Mouse (Mus musculus): ENCODE measurements around the gene Pgpep1l. TPM values are rescaled to one million over a fixed set of nuclear protein-coding genes. Genes with fewer than 3 reads are reported as not detected.
A peak's percentile ranks its signal among the peaks of the same experiment; 100 is the strongest.

Pgpep1l gene
- polyA plus RNA-seq, 1 experiment: 0.36 TPM

DNA sequence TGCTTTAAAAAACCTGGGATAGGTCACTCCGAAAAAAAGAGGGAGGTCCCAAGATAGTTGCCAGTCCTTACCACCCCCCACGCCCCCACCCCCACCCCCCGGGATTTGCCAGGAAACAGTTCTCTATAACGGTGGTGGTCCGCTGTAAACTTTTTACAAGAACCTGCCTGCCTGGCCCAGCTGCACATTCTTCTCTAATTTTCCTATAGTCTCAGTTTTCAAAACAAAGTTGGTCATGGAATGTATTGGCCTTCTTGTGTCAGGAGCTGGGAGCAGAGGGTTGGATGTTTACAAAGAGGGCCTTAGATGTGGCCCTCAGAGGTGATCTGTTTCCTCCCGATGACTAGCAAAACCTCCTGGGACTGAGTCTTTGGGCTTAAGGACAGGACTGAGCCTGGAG is 39.7 kb upstream of the Pgpep1l start:
- Histone ChIP-seq H3K4me3 (ENCODE audit: extremely low read depth, insufficient read depth, insufficient read length) (no peak overlapping the region), H3K27me3 (ENCODE audit: control insufficient read depth, insufficient read depth, low read length) (no peaks in the 10 kb centered on the region), H3K36me3 (ENCODE audit: control insufficient read depth, insufficient read depth, low read length) (peaks cover 20% of the 10 kb centered on the region), H3K4me1 (ENCODE audit: control insufficient read depth, insufficient read depth, insufficient read length) (peaks cover 3% of the 10 kb centered on the region; the same call in 1 of the 2 replicates), H3K27ac (ENCODE audit: insufficient read depth, low read length) (no peak overlapping the region)
- WGBS: 69% methylated on average over 6 of the region's 6 CpGs
- TF ChIP-seq CTCF (IDR thresholded peaks at IDR 0.05; ENCODE audit: extremely low read depth, insufficient read depth, insufficient read length, insufficient replicate concordance) (no peak), POLR2A (IDR thresholded peaks at IDR 0.05; ENCODE audit: low read depth, low read length) (no peak)
- no peak for DNase-seq (ENCODE audit: low read depth in 1 of 2, low spot score in 2 of 2)

DNA sequence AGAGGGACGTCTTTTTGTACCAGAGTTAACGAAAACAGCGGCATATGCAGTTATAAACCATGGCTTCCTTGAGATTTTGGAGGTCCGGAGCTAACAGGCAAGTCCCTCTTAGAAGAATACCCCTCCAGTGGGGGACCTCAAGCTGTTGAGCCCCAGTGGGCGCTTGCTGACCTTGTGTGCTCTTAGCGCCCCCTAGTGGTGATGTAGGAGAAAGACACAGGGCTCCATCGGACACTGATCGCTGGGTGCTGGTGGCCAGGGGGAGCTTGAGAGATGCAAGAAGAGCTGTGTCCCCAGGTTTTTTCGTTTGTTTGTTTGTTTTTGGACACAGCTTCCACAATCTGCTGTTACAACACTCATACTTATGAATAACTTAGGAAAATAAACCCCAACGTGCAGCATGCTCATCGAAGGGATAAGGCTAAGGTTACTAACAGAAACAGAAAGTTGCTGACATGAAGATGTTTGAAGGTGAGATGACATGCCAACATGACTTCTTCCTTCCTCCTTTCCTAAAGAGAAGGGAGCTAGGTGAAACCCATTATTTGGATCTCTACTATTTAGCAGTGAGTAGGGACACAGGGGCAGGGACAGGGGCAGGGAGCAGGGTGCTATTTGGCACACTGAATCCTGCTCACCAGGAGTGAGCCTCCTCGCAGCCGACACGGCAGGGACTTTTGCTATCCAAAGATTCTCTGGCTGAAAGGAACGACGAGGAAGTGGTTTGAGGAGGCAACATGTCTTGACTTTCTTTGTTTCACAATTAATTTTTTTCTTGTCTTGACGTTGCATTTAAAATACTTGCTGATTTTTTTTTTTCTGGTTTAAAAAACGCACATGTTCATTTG is 38.8 kb upstream of the Pgpep1l start:
- 21% methylated on average over 18 of the region's 18 CpGs for WGBS
- Histone ChIP-seq H3K27ac (ENCODE audit: insufficient read depth, low read length) (no peak overlapping the region), H3K27me3 (ENCODE audit: control insufficient read depth, insufficient read depth, low read length) (no peaks in the 10 kb centered on the region), H3K36me3 (ENCODE audit: control insufficient read depth, insufficient read depth, low read length) (peaks cover 17% of the 10 kb centered on the region), H3K4me3 (ENCODE audit: extremely low read depth, insufficient read depth, insufficient read length) (no peak overlapping the region), H3K4me1 (ENCODE audit: control insufficient read depth, insufficient read depth, insufficient read length) (peaks cover 8% of the 10 kb centered on the region; the same call in 1 of the 2 replicates)
- DNase-seq (ENCODE audit: low read depth in 1 of 2, low spot score in 2 of 2): peak; percentile 54 to 55
- TF ChIP-seq CTCF (IDR thresholded peaks at IDR 0.05; ENCODE audit: extremely low read depth, insufficient read depth, insufficient read length, insufficient replicate concordance) (peak; percentile 93), POLR2A (IDR thresholded peaks at IDR 0.05; ENCODE audit: low read depth, low read length) (no peak)

DNA sequence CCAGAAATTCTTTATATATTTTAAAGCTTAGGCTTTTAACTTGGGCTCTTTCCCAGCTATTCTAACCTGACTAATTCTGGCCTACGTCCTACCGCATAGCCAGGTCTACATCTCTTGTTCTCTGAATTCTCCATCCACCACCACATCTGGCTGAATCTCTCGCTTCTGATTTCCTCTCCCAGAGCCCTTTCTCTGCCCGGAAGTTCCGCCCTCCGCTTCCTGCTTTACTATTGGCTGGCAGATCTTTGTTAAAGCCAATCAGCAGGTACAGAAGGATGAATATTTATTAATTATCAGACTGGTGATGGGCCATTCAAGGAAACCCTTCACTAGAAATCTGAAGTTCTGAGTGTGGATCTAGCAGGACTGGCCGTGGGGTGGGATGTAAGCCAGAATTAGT is 37.1 kb upstream of the Pgpep1l start:
- Histone ChIP-seq H3K27me3 (ENCODE audit: control insufficient read depth, insufficient read depth, low read length) (no peaks in the 10 kb centered on the region), H3K27ac (ENCODE audit: insufficient read depth, low read length) (no peak overlapping the region), H3K4me1 (ENCODE audit: control insufficient read depth, insufficient read depth, insufficient read length) (peaks cover 17% of the 10 kb centered on the region; the same call in 1 of the 2 replicates), H3K36me3 (ENCODE audit: control insufficient read depth, insufficient read depth, low read length) (peaks cover 14% of the 10 kb centered on the region), H3K4me3 (ENCODE audit: extremely low read depth, insufficient read depth, insufficient read length) (no peak overlapping the region)
- TF ChIP-seq CTCF (IDR thresholded peaks at IDR 0.05; ENCODE audit: extremely low read depth, insufficient read depth, insufficient read length, insufficient replicate concordance): no peak
- TF ChIP-seq POLR2A (IDR thresholded peaks at IDR 0.05; ENCODE audit: low read depth, low read length): no peak
- no peak for DNase-seq (ENCODE audit: low read depth in 1 of 2, low spot score in 2 of 2)
- 90% methylated on average over 7 of the region's 7 CpGs for WGBS

DNA sequence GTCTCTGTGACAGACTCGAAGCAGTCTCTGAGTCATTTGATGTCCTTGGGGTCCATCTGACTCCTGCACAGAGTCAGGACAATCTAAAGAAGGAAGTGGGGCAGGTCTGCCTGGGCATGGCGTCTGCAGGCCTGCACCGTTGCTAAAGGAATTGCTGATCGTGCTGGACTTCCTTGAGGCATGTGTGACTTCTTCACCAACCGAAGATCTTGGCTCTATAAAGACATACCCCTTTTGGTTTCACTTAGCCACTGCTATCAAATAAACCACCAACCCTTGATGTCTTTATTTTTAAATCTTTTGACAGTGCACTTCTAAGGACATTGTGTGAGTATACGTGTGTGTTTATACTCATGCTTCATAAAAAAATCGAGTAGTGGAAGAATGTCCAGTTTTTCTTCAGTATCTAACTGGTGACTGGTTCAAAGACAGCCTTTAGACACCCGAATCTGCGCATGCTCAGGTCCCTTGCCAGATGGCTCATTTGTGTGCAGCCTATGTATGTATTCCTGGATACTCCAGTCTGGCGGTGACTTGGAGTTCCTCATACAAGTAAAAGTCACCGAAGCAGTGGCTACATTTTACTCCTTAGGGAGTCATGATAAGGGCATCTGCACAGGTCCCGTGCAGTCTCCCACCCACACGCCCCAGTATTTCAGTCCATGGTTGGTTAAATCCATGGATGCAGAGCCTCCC is 34.5 kb upstream of the Pgpep1l start:
- TF ChIP-seq POLR2A (IDR thresholded peaks at IDR 0.05; ENCODE audit: low read depth, low read length): no peak
- TF ChIP-seq CTCF (IDR thresholded peaks at IDR 0.05; ENCODE audit: extremely low read depth, insufficient read depth, insufficient read length, insufficient replicate concordance): no peak
- WGBS: 56% methylated on average over 13 of the region's 13 CpGs
- DNase-seq (ENCODE audit: low read depth in 1 of 2, low spot score in 2 of 2): no peak

DNA sequence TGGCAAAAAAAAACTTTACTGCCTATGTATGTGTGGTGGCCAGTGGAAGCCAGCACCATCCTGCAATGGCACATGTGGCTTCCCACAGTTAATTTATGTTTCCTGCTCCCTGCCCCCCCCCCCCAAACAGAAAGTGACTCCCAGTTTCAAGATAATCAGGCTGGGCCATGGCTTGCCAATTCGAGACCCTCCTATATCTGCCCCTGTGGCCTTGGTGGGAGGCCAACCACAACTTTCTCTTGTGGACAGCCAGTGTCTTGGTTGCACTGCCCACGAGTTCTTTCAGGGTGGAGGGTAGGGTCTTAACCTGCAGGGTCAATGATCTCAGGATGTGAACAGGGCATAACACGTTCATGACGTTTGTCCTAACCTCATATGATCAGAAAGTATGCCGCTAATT is 32.5 kb upstream of the Pgpep1l start:
- H3K27ac ChIP-seq (ENCODE audit: insufficient read depth, low read length): no peak overlapping the region
- TF ChIP-seq POLR2A (IDR thresholded peaks at IDR 0.05; ENCODE audit: low read depth, low read length): no peak
- TF ChIP-seq CTCF (IDR thresholded peaks at IDR 0.05; ENCODE audit: extremely low read depth, insufficient read depth, insufficient read length, insufficient replicate concordance): no peak
- H3K4me1 ChIP-seq (ENCODE audit: control insufficient read depth, insufficient read depth, insufficient read length): peaks cover 20% of the 10 kb centered on the region
- no peak for DNase-seq (ENCODE audit: low read depth in 1 of 2, low spot score in 2 of 2)
- peaks cover 11% of the 10 kb centered on the region for H3K36me3 ChIP-seq (ENCODE audit: control insufficient read depth, insufficient read depth, low read length)
- 54% methylated on average over 5 of the region's 5 CpGs for WGBS
- no peak overlapping the region for H3K4me3 ChIP-seq (ENCODE audit: extremely low read depth, insufficient read depth, insufficient read length)
- no peaks in the 10 kb centered on the region for H3K27me3 ChIP-seq (ENCODE audit: control insufficient read depth, insufficient read depth, low read length)

More for the DNA sequence above, 34.5 kb upstream of the Pgpep1l start:
- Histone ChIP-seq H3K27me3 (ENCODE audit: control insufficient read depth, insufficient read depth, low read length) (no peaks in the 10 kb centered on the region), H3K27ac (ENCODE audit: insufficient read depth, low read length) (0 out of 2 replicates have a peak overlapping the region, but pooled peaks have one; percentile 4), H3K4me3 (ENCODE audit: extremely low read depth, insufficient read depth, insufficient read length) (no peak overlapping the region), H3K4me1 (ENCODE audit: control insufficient read depth, insufficient read depth, insufficient read length) (peaks cover 23% of the 10 kb centered on the region), H3K36me3 (ENCODE audit: control insufficient read depth, insufficient read depth, low read length) (peaks cover 11% of the 10 kb centered on the region)

DNA sequence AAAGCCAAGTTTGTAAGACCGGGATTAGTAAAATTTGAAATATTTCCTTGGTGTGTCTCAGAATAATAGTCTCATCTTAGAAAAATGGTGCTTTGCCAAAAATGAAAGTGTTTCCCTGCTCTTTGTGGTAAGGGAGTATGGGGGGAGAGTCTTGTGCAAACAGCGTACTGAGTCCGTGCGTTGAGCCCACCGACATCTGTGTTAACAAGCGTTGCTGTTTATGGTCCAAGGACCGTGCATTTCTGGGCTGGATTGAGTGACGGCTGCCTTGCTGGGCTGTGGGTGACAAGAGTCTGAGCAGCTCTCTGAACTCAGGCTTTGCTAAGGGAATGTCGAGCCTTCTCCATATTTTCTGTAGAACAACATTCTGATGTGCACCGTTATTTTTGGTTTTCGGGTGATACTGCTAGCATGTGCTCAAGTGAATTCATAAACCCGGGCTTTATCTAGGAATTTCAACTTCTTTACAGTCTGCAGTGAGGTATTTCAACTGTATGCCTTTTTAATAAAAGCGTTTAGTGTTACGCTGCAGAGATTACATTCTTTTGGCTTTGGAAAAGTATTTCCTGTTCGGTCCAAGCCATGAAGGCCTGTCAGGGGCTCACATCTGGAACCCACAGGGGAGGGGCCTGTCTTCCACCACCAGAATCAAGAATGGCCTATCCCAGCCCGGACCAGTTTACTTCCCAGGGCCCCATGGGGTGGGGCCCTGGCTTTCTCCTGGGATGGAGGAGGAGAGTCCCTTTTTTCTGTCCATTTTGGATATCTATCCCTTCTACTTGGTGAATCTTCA is 30.2 kb upstream of the Pgpep1l start:
- no peak for DNase-seq (ENCODE audit: low read depth in 1 of 2, low spot score in 2 of 2)
- Histone ChIP-seq H3K4me1 (ENCODE audit: control insufficient read depth, insufficient read depth, insufficient read length) (peaks cover 24% of the 10 kb centered on the region), H3K27me3 (ENCODE audit: control insufficient read depth, insufficient read depth, low read length) (no peaks in the 10 kb centered on the region), H3K4me3 (ENCODE audit: extremely low read depth, insufficient read depth, insufficient read length) (no peak overlapping the region; the same call in 1 of the 2 replicates), H3K36me3 (ENCODE audit: control insufficient read depth, insufficient read depth, low read length) (peaks cover 3% of the 10 kb centered on the region; the same call in 1 of the 2 replicates), H3K27ac (ENCODE audit: insufficient read depth, low read length) (no peak overlapping the region)
- TF ChIP-seq POLR2A (IDR thresholded peaks at IDR 0.05; ENCODE audit: low read depth, low read length) (no peak), CTCF (IDR thresholded peaks at IDR 0.05; ENCODE audit: extremely low read depth, insufficient read depth, insufficient read length, insufficient replicate concordance) (no peak)
- 66% methylated on average over 16 of the region's 16 CpGs for WGBS

Measured in spleen, adult 2 months (tissue).